ENCODE assay signal across 30 mouse cellular contexts in the genomic region with DNA sequence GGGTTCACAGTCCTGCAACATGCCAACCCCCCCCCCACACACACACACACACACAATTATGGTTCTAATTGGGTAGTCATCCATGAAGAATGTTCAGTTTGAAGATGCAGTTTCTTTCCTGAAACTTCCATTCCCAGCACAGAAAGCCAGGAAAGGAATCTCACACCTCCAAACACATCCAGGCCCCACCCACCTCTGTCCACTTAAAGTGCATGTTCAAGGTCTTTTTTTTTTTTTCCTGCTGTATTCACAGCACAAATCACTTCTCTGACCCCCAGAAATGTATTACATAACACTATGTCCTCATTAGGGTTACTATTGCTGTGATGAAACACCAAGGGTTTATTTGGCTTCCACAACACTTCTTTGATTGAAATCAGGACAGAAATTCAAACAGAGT. TPM values are rescaled to one million over a fixed set of nuclear protein-coding genes. Genes with fewer than 3 reads are reported as not detected.
A peak's percentile ranks its signal among the peaks of the same experiment; 100 is the strongest.
DNase-seq lines count a peak whose midpoint lies in the region; ATAC-seq and TF ChIP-seq lines count a peak whose summit lies in the region.
"Had no signal": no experiment of that assay in that cellular context is flagged by ENCODE, and none has a peak within 500 bp of the region (broad histone marks: within the 10 kb centered on the region; RNA-seq: fewer than 3 reads in every experiment).

No protein-coding gene starts in this region.

- H3K27ac ChIP-seq in ES-Bruce4 (ENCODE audit: insufficient read depth, low read length): peak overlapping the region; percentile 63
- peak overlapping the region; percentile 29; the same call in 1 of the 2 replicates for H3K27ac ChIP-seq in ES-E14 (ENCODE audit: insufficient read depth, low read depth, low read length, poor library complexity, severe bottlenecking)
- H3K27ac ChIP-seq: embryonic facial prominence, embryonic 13.5 days; embryonic facial prominence, embryonic 15.5 days; forebrain, embryonic 10.5 days; forebrain, embryonic 12.5 days had no signal

- no peaks in the 10 kb centered on the region for H3K9me3 ChIP-seq in E14TG2a.4 (ENCODE audit: low read length)
- H3K9me3 ChIP-seq in ES-Bruce4 (replicated peaks; ENCODE audit: control insufficient read depth, insufficient read depth, low read length, poor library complexity, severe bottlenecking): no peaks in the 10 kb centered on the region
- no peaks in the 10 kb centered on the region for H3K9me3 ChIP-seq in ES-E14 (ENCODE audit: control insufficient read depth, insufficient read depth, low read depth, low read length)
- H3K9me3 ChIP-seq: embryonic facial prominence, embryonic 15.5 days had no signal

- TF ChIP-seq EP300 in ES-Bruce4 (IDR thresholded peaks at IDR 0.05; ENCODE audit: insufficient read depth, low read depth, low read length): no peak

- peak overlapping the region; percentile 68 for H3K4me3 ChIP-seq in E14TG2a.4 (replicated peaks; ENCODE audit: low read length)
- no peak overlapping the region for H3K4me3 ChIP-seq in ES-Bruce4 (ENCODE audit: low read depth, low read length)
- H3K4me3 ChIP-seq in ES-E14 (ENCODE audit: insufficient read depth in 1 of 2, low read depth in 1 of 2, low read length in 2 of 2, poor library complexity in 1 of 2, severe bottlenecking in 1 of 2): peak overlapping the region in 1 of 2 experiments; percentile 40; a peak in 2 of 4 replicates
- H3K4me3 ChIP-seq: embryonic facial prominence, embryonic 13.5 days; embryonic facial prominence, embryonic 15.5 days; erythroblast, embryonic 14.5 days; forebrain, embryonic 10.5 days; forebrain, embryonic 12.5 days had no signal

- H3K4me1 ChIP-seq in E14TG2a.4 (replicated peaks; ENCODE audit: low read depth, low read length) (peaks cover 61% of the 10 kb centered on the region), ES-Bruce4 (ENCODE audit: control insufficient read depth, insufficient read depth, low read length) (peaks cover 4% of the 10 kb centered on the region), ES-E14 (ENCODE audit: control insufficient read depth in 2 of 2, insufficient read depth in 2 of 2, low read length in 2 of 2, poor library complexity in 1 of 2) (peaks cover 0 to 3% of the 10 kb centered on the region in 2 experiments; a peak in 2 of 4 replicates)
- H3K4me1 ChIP-seq: embryonic facial prominence, embryonic 13.5 days; embryonic facial prominence, embryonic 15.5 days; forebrain, embryonic 10.5 days; forebrain, embryonic 12.5 days had no signal

- TF ChIP-seq CTCF in E14TG2a.4 (conservative IDR thresholded peaks at IDR 0.05; ENCODE audit: low read length) (no peak), ES-Bruce4 (IDR thresholded peaks at IDR 0.05; ENCODE audit: low read depth, low read length) (no peak)

- in situ Hi-C loops in ES-E14 (cut with MboI; ENCODE audit: low sequenced_read_pairs in 2 of 2, unreplicated experiment in 2 of 2): no loop called here

- TF ChIP-seq POLR2A in ES-Bruce4 (IDR thresholded peaks at IDR 0.05; ENCODE audit: insufficient read depth, low read length): no peak

- H3K9ac ChIP-seq in ES-Bruce4 (ENCODE audit: low read depth, poor library complexity, severe bottlenecking) (peak overlapping the region; percentile 2; the same call in 1 of the 2 replicates), ES-E14 (ENCODE audit: insufficient read depth, low read depth, low read length, poor library complexity, severe bottlenecking) (peak overlapping the region; percentile 22; the same call in 1 of the 2 replicates)
- H3K9ac ChIP-seq: embryonic facial prominence, embryonic 13.5 days; embryonic facial prominence, embryonic 15.5 days; forebrain, embryonic 12.5 days; forebrain, postnatal 0 days had no signal

- no peak for ATAC-seq in cerebellum, adult (ENCODE audit: insufficient number of reproducible peaks, low FRiP score, low TSS enrichment)
- ATAC-seq: activated CD4-positive, CD25-positive, alpha-beta regulatory T cell, adult 4 months; forebrain, embryonic 14.5 days; forebrain, postnatal 0 days; Patski had no signal

- intact Hi-C loops in gastrocnemius, postnatal 36 days (cut with DNase I): no loop called here

- DNase-seq in ES-E14 (ENCODE audit: low read depth, low spot score) (no peak), R1 (ENCODE audit: low read depth, low spot score) (peak; percentile 84)
- no peak for DNase-seq in gastrocnemius, postnatal 36 days
- DNase-seq in retina, postnatal 1 day: no peak
- no peak for DNase-seq in gastrocnemius, postnatal 10 days
- DNase-seq: adrenal gland, adult 8-10 months; adrenal gland, postnatal 14 days; adrenal gland, postnatal 36 days; cerebellum, adult 11 months; cerebellum, adult 18-20 months; cerebellum, adult 8-10 months; cerebellum, adult 9-11 months; cerebellum, postnatal 14 days; cerebellum, postnatal 36 days; embryo, embryonic 11 days; forebrain, postnatal 0 days had no signal

- no peaks in the 10 kb centered on the region for H3K27me3 ChIP-seq in E14TG2a.4 (ENCODE audit: insufficient read depth, low read length)
- H3K27me3 ChIP-seq in ES-Bruce4 (ENCODE audit: control insufficient read depth, insufficient read depth, low read length, poor library complexity, severe bottlenecking): no peaks in the 10 kb centered on the region
- H3K27me3 ChIP-seq: embryonic facial prominence, embryonic 13.5 days; embryonic facial prominence, embryonic 15.5 days; forebrain, embryonic 12.5 days; Patski had no signal

- H3K36me3 ChIP-seq in E14TG2a.4 (ENCODE audit: insufficient read depth, low read length) (peaks cover 41% of the 10 kb centered on the region), ES-Bruce4 (ENCODE audit: control insufficient read depth, insufficient read depth, low read length, poor library complexity, severe bottlenecking) (peaks cover 30% of the 10 kb centered on the region), ES-E14 (ENCODE audit: control insufficient read depth, insufficient read depth, low read length, poor library complexity, severe bottlenecking) (peaks cover 26% of the 10 kb centered on the region)
- H3K36me3 ChIP-seq: embryonic facial prominence, embryonic 13.5 days; embryonic facial prominence, embryonic 15.5 days; forebrain, embryonic 10.5 days; forebrain, embryonic 12.5 days had no signal

TF ChIP-seq in ES-E14, 5 proteins besides CTCF, POLR2A, EP300 and RAD21:
- peak; percentile 64; the same call in 1 of the 2 replicates for TF ChIP-seq ZNF384 (IDR thresholded peaks at IDR 0.05; ENCODE audit: low read depth, low read length)
- TF ChIP-seq HCFC1 (IDR thresholded peaks at IDR 0.05; ENCODE audit: borderline replicate concordance, insufficient read depth, low read length): no peak

RNA-seq across cellular contexts. Expression of a gene that starts 4.0 kb away (rescaled TPM):
- 64.8 and 68.3 TPM in 2 replicates for polyA plus RNA-seq in ES-Bruce4 (2011; ENCODE audit: insufficient read depth, insufficient read length, low read depth, missing spikeins)
- total RNA-seq in ES-E14 (2012; rRNA removed): 198 and 373 TPM in 2 replicates
- total RNA-seq in gastrocnemius, postnatal 36 days (2021): not detected
- total RNA-seq in gastrocnemius, postnatal 10 days (2021): not detected
- total RNA-seq: adrenal gland, adult 18-20 months; adrenal gland, adult 8-10 months; adrenal gland, postnatal 14 days; adrenal gland, postnatal 36 days; common myeloid progenitor, adult 5-6 weeks; forebrain, postnatal 0 days; MEL had no signal
- polyA plus RNA-seq: activated CD4-positive, CD25-positive, alpha-beta regulatory T cell, adult 4 months; erythroblast, embryonic 14.5 days; forebrain, embryonic 14.5 days; forebrain, postnatal 0 days had no signal

Comparison
In these comparisons a context has a peak if more than half of its experiments do, and no peak if none do; other contexts are left out.
1. RNA of a gene that starts 4.0 kb away (total RNA-seq): 198 to 373 TPM in ES-E14; not detected in gastrocnemius, postnatal 36 days and not detected in gastrocnemius, postnatal 10 days; every median in the first group is over 100 times any median in the second.